Mouse (Mus musculus) megakaryocyte, embryonic 14.5 days (primary cell): ENCODE results near the gene Sptbn1.

Experiments used
- FLI1 ChIP-seq: IDR thresholded peaks from 2 replicates; pipeline ENCODE4 v1.6.1; 2012; ENCODE audit warnings: low read length, inconsistent platforms, mixed read lengths
- GATA1 ChIP-seq: IDR thresholded peaks from 3 replicates; pipeline ENCODE4 v1.6.1; 2012; ENCODE audit warnings: mixed read lengths, low read length, inconsistent platforms, borderline replicate concordance

- TF ChIP-seq FLI1 (no peak), GATA1 (no peak)
Measured at GRCm38 (mm10) chr11:30267036-30267891, 711 bp downstream of the Sptbn1 start.
